Mouse (Mus musculus): ENCODE data around the gene Cachd1.

Cachd1 gene

GRCm38 (mm10) chr4:100776043-100776870 lies at the start of gene Cachd1:
Cachd1 (plus strand) TSS chr4:100776675.
- DNase-seq (ENCODE audit: low read depth): no peak

- no peak for DNase-seq (ENCODE audit: low read depth)
Measured at GRCm38 (mm10) chr4:100728896-100729479, 47.5 kb upstream of the Cachd1 start.

- DNase-seq (ENCODE audit: low read depth): no peak
Measured at GRCm38 (mm10) chr4:100735098-100735935, 41.2 kb upstream of the Cachd1 start.

- DNase-seq (ENCODE audit: low read depth): no peak
Measured at GRCm38 (mm10) chr4:100735936-100736349, 40.5 kb upstream of the Cachd1 start.

GRCm38 (mm10) chr4:100743615-100744014 lies 32.9 kb upstream of the Cachd1 start:
- DNase-seq (ENCODE audit: low read depth): no peak

GRCm38 (mm10) chr4:100752278-100752677 lies 24.2 kb upstream of the Cachd1 start:
- DNase-seq (ENCODE audit: low read depth): no peak

- DNase-seq (ENCODE audit: low read depth): no peak
Measured at GRCm38 (mm10) chr4:100755632-100756031, 20.8 kb upstream of the Cachd1 start.

GRCm38 (mm10) chr4:100756499-100756898 lies 20.0 kb upstream of the Cachd1 start:
- DNase-seq (ENCODE audit: low read depth): no peak

- DNase-seq (ENCODE audit: low read depth): no peak
Measured at GRCm38 (mm10) chr4:100758265-100758898, 18.1 kb upstream of the Cachd1 start.

- no peak for DNase-seq (ENCODE audit: low read depth)
Measured at GRCm38 (mm10) chr4:100759603-100760002, 16.9 kb upstream of the Cachd1 start.

GRCm38 (mm10) chr4:100760416-100760815 lies 16.1 kb upstream of the Cachd1 start:
- DNase-seq (ENCODE audit: low read depth): no peak

GRCm38 (mm10) chr4:100768606-100769005 lies 7.9 kb upstream of the Cachd1 start:
- no peak for DNase-seq (ENCODE audit: low read depth)

GRCm38 (mm10) chr4:100776871-100777375 lies 448 bp downstream of the Cachd1 start:
- no peak for DNase-seq (ENCODE audit: low read depth)

- DNase-seq (ENCODE audit: low read depth): no peak
Measured at GRCm38 (mm10) chr4:100777376-100778041, 1.0 kb downstream of the Cachd1 start.

- DNase-seq (ENCODE audit: low read depth): no peak
Measured at GRCm38 (mm10) chr4:100778082-100778481, 1.6 kb downstream of the Cachd1 start.

GRCm38 (mm10) chr4:100779023-100779422 lies 2.5 kb downstream of the Cachd1 start:
- no peak for DNase-seq (ENCODE audit: low read depth)

- no peak for DNase-seq (ENCODE audit: low read depth)
Measured at GRCm38 (mm10) chr4:100779695-100780094, 3.2 kb downstream of the Cachd1 start.

GRCm38 (mm10) chr4:100780911-100781310 lies 4.4 kb downstream of the Cachd1 start:
- no peak for DNase-seq (ENCODE audit: low read depth)

GRCm38 (mm10) chr4:100782348-100782747 lies 5.9 kb downstream of the Cachd1 start:
- DNase-seq (ENCODE audit: low read depth): no peak

GRCm38 (mm10) chr4:100782891-100783290 lies 6.4 kb downstream of the Cachd1 start:
- DNase-seq (ENCODE audit: low read depth): no peak

GRCm38 (mm10) chr4:100787201-100787600 lies 10.7 kb downstream of the Cachd1 start:
- no peak for DNase-seq (ENCODE audit: low read depth)

Measured in c-Kit-positive CD71-negative TER-119-negative erythroid progenitor cells, embryonic 14.5 days (primary cell).